Mouse (Mus musculus) activated CD4-positive, CD25-positive, alpha-beta regulatory T cell, adult 9 weeks (primary cell): ENCODE data around the gene Ccdc84. TPM values are rescaled to one million over a fixed set of nuclear protein-coding genes. Genes with fewer than 3 reads are reported as not detected.

Experiments used
- polyA plus RNA-seq: library from polyadenylated mRNA; unstranded; fragments of 100-300 nt; shearing (Covaris generic); gene quantifications from one replicate; pipeline ENCODE4 v1.2.1, GENCODE M21; 2017

The Ccdc84 gene
- 59.5 TPM for polyA plus RNA-seq

DNA sequence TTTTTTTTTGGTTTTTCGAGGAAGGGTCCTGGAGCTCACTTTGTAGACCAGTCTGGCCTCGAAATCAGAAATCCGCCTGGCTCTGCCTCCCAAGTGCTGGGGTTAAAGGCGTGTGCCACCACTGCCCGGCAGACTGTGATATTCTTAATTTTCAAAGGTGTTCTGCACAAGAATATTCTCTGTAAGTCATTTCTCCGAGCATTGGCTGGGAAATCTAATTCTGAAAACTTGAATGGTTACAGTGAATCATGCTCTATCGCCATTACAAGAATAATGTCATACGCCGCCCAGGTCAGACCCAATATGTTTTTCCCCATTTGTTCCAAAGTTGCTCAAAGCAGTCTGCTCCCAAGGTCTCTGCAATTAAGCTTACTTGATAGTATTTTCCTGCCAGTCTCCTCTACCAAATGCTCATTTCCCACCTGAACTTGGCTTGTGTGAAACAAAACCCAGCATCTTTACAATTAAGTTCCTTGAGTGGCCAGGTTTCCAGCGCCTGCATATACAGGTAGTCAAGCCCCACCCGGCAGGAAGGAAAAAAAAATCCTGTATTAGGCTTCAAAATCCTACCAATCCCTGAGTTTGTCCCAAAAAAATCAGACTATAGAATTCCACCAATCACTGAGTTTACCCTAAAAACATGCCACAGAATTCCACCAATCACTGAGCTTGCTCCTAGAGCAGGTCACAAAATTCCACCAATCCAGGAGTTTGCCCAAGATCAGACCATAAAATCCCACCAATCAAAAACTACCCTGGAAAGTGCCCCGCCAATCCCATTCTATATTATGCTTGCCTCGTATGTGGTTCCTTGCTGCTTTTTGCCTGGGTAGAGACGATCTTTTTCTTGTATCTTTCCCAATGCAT, at the start of gene Ccdc84:
Ccdc84 (minus strand) TSS at position 51 of the 867 bp plus-strand sequence.

DNA sequence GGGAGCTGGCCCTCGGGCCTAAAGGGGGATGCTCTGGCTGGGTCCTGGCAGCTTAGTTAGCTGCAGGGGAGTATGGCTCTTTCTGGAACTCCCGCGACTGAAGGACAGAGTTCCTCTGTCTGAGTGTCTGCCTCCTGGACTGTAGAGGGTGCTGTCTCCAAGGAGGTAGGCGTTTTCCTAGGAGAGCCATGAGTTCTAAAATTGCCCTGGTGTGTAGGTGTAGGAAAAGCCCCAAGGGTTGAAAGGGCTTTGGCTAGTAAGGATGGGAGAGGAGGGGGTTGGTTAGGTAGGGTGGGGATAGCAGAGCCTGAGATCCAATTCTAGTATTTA, 36.5 kb upstream of the Ccdc84 start, which contains the start of gene Upk2:
Upk2 (minus strand) TSS at position 86 of the 330 bp plus-strand sequence.

DNA sequence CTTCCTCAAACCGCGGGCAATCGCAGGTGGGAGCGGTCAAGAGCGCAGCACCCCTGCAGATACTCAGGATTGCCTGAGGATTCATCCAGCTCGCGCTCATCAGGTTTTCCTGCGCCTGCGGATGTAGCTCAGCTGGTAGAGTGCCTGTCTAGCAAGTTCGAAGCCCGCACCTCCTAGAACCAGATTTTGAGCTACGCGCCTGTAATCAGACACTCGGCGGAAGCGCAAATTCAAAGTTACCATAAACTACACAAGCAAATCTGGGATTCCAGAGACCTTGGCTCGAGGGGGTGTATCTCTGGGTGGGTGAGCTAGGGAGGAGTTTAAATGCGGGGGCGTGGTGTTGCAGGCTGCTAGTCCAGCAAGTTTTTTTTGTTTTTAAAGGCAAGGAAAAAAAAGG, 22.6 kb upstream of the Ccdc84 start, which contains the start of gene Foxr1:
Foxr1 (minus strand) TSS at position 176 of the 400 bp plus-strand sequence.

DNA sequence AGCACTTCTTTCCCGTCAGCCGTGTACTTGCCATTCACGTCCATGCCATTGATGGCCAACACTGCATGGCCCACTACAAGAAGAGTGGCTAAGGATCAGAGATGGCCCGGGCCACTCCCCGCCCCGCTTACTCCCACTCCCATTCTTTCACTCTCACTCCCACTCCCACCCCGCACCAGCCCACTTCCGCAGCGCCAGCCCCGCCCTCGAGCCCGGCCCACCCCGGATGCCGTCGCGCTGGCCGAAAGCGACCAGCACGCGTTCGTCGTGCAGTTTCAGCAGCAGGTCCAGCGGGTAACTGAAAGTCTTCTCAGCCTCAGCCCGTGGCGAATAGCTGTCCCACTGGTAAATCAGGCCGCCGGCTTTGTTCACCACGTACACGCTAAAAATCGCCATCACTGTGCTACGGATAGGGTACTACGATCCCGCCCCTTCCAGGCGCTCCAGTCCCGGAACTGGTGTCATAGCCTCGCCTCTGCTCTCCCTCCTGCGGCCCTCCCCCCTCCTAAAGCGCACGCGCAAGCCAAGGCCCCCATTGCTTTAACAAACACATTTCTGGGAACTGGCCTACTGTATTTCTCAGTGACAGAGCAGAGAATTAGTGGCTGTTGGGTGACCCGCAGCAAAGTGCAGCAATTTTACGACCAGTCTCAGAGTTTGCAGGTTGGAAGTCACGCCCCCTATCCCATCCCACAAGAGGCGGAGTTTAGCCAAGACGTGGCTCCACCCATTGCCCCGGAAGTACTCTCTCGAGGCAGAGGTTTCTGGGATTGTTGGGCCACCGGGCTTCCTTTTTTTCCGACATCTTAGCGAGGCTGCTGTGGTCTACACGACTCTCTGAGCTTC, 11.2 kb downstream of the Ccdc84 start, which contains the start of the genes Rps25 and Trappc4:
Rps25 (plus strand) TSS at position 234 of the 846 bp plus-strand sequence.
Trappc4 (minus strand) TSS at position 695 of the 846 bp plus-strand sequence.

DNA sequence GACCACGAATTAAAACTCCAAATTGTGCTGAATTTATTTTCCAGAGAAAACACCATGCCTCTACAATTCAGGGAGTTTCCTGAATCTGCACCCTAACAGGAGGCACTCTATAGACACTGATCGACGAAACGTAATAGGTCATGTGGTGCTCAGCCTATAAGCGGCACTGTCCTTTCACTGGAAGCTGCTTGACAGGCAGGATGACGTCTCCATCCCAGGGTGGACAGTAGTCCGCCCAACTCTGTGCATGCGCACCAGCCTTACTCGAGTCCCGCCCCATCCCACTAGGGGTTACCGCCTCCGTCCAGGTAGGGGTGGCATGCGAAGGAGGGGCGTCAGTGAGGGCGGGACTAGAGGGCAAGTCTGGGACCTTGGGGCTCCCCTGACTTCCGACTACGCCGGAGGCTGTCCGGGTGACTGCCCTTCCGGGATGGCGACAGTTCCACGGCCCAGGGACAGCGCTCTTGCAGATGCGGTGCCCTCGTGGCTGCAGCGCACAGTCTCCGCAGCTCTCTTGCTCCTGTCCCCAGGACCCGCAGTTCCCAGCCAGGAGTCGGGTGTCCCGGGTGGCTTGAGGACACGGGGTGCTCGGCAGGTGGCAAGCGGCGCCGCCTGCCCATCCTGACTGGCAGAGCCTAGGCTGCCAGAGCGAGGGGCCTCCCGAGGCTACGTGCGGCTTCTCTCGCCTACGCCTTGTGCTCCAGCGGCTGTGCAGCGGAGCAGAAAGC, 21.5 kb downstream of the Ccdc84 start, which contains the start of gene Slc37a4:
Slc37a4 (plus strand) TSS at position 169 of the 728 bp plus-strand sequence.

DNA sequence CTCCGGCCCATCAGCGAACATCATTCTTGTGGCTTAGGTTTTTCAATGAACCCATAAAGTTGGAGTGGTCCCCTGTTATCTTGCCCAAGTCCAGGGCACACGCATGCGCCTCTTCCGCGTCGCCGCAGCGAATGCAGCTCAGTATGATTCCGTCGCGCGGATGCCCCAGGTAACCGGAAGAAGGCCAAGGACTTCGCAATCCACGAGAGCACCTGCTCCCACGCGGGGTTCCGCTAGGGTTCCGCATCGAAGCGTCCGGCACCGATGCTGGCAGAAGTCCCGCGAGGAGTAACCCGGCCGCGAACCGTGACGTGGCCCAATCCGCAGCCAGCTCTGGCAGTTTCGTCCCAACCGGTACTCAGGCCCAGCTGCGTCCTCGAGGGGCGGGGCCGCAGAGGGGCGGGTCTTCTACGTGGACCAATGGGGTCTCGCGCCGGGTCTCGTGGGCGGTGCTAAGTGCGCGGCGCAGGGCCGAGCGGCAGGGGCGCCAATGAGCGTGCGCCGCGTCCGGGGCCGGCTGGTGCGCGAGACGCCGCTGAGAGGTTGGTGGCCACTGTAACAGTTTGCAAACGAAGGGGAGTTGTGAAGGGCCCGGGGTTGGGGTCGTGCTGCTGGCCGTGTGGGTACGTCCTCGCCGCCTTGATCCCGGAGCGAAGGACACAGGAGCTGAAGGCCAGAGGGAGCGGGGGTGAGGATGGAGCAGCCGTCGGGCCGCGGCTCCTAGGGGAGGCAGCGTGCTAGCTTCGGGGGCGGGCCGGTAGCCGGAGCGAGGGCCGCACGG, 39.1 kb downstream of the Ccdc84 start, which contains the start of gene Hyou1:
Hyou1 (plus strand) TSS at position 437 of the 781 bp plus-strand sequence.

DNA sequence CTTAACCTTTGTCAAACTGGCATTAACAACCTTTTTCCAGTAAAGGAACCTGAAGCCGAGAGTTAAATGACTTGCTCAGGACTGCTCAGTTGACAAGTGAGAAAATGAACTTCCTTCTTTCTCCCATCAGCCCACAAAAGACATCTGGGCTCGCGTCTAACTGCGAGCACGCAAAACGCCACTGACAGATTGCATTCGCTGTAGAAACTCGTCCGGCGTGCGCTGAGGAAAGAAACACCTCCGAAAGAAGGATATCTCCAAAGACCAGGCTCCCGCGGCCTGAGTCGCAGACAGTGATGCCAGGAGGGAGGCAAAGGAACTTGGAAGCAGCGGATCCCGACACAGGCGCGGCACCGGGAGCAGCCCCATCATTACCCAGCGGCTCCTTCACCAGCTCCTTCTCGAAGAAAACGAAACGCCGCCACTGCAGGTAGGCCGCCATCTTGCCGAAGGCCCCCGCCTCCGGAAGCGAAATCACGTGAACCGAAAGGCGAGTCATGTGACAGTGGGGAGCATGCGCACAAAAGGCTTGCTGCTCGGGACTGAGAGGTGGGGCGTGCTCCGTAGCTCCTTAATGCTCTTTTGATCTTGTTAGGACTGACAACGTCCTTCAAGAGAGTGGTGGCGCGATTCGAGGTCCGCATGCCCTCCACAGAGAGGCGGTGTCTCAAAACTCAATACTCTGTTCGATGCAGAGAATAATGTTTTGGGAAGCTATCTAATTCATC, 57.0 kb downstream of the Ccdc84 start, which contains the start of gene Vps11:
Vps11 (minus strand) TSS at position 481 of the 728 bp plus-strand sequence.

Other genes with a start within 250 kb of the Ccdc84 start
- gene Cbl, start 184.5 kb downstream of the Ccdc84 start, polyA plus RNA-seq: 33.6 TPM
- gene Ccdc153, start 177.9 kb downstream of the Ccdc84 start, polyA plus RNA-seq: not detected
- 0.21 TPM for gene Pdzd3, start 167.1 kb downstream of the Ccdc84 start, polyA plus RNA-seq
- gene Nlrx1, start 150.0 kb downstream of the Ccdc84 start, polyA plus RNA-seq: 12.2 TPM
- gene Abcg4, start 130.0 kb downstream of the Ccdc84 start, polyA plus RNA-seq: 0.32 TPM
- 32.9 TPM for gene Hinfp, start 112.9 kb downstream of the Ccdc84 start, polyA plus RNA-seq
- 8.9 TPM for gene C2cd2l, start 98.3 kb downstream of the Ccdc84 start, polyA plus RNA-seq
- 24.2 TPM for gene Dpagt1, start 92.5 kb downstream of the Ccdc84 start, polyA plus RNA-seq
- gene H2afx, start 83.9 kb downstream of the Ccdc84 start, polyA plus RNA-seq: 27.0 TPM
- gene Hmbs, start 74.3 kb downstream of the Ccdc84 start, polyA plus RNA-seq: 34.4 TPM
- 73.3 TPM for gene Vps11, start 56.9 kb downstream of the Ccdc84 start, polyA plus RNA-seq
- 29.2 TPM for gene Hyou1, start 39.1 kb downstream of the Ccdc84 start, polyA plus RNA-seq
- gene Slc37a4, start 21.7 kb downstream of the Ccdc84 start, polyA plus RNA-seq: 31.3 TPM
- 1,803 TPM for gene Rps25, start 11.4 kb downstream of the Ccdc84 start, polyA plus RNA-seq
- gene Trappc4, start 11.0 kb downstream of the Ccdc84 start, polyA plus RNA-seq: 137 TPM
- gene Foxr1, start 22.6 kb upstream of the Ccdc84 start, polyA plus RNA-seq: 0.18 TPM
- gene Upk2, start 36.4 kb upstream of the Ccdc84 start, polyA plus RNA-seq: not detected
- gene Bcl9l, start 64.3 kb upstream of the Ccdc84 start, polyA plus RNA-seq: 10.4 TPM
- gene Cxcr5, start 143.3 kb upstream of the Ccdc84 start, polyA plus RNA-seq: 127 TPM
- gene Ddx6, start 186.3 kb upstream of the Ccdc84 start, polyA plus RNA-seq: 45.6 TPM